Mouse (Mus musculus) intestine, embryonic 14.5 days (tissue): Measurements from ENCODE around the gene Preb. TPM values are rescaled to one million over a fixed set of nuclear protein-coding genes. Genes with fewer than 3 reads are reported as not detected.

ENCODE experiments used
- ATAC-seq: fragments of 200-750 bp; cut with Nextera tagmentation; replicated peaks from 2 replicates; pipeline ENCODE4 v1.8.0; 2017; ENCODE audit warnings: low read depth, moderate number of reproducible peaks, moderate TSS enrichment, moderate library complexity; ENCODE audit not compliant: low FRiP score, low TSS enrichment
- DNase-seq: peaks from one replicate; pipeline ENCODE4 v3.0.0-alpha.2; 2018; ENCODE audit warnings: low spot score
- H3K27ac ChIP-seq: fragments of 300-500 bp; sonication (generic); 2 replicates; pipeline ENCODE4 v1.5.1; 2014; ENCODE audit warnings: low read depth, mild to moderate bottlenecking, control low read depth
- H3K27me3 ChIP-seq: fragments of 300-500 bp; sonication (generic); replicated peaks from 2 replicates; pipeline ENCODE4 v1.6.1; 2014; ENCODE audit warnings: low read length, control low read depth; ENCODE audit not compliant: control insufficient read depth, insufficient read depth
- H3K36me3 ChIP-seq: fragments of 300-500 bp; sonication (generic); 2 replicates; pipeline ENCODE4 v1.6.1; 2014; ENCODE audit warnings: low read length, control low read depth; ENCODE audit not compliant: control insufficient read depth, insufficient read depth
- H3K4me1 ChIP-seq: fragments of 300-500 bp; sonication (generic); replicated peaks from 2 replicates; pipeline ENCODE4 v1.6.1; 2014; ENCODE audit warnings: low read length, control low read depth, mixed read lengths; ENCODE audit not compliant: control insufficient read depth, insufficient read depth
- H3K4me2 ChIP-seq: fragments of 300-500 bp; sonication (generic); 2 replicates; pipeline ENCODE4 v1.6.1; 2014; ENCODE audit warnings: low read length
- H3K4me3 ChIP-seq: fragments of 300-500 bp; sonication (generic); 2 replicates; pipeline ENCODE4 v1.5.1; 2014; ENCODE audit warnings: low read depth, low read length, control low read depth, mixed read lengths
- H3K9ac ChIP-seq: fragments of 300-500 bp; sonication (generic); 2 replicates; pipeline ENCODE4 v1.6.1; 2014; ENCODE audit warnings: mild to moderate bottlenecking, low read length
- H3K9me3 ChIP-seq: fragments of 300-500 bp; sonication (generic); 2 replicates; pipeline ENCODE4 v1.6.1; 2016; ENCODE audit warnings: low read length, control low read depth; ENCODE audit not compliant: control insufficient read depth
- WGBS: fragments of 180-500 bp; shearing (Covaris S2); extraction: QIAGEN DNeasy Blood & Tissue Kit; methylation state at CpG from one replicate; pipeline ENCODE4 v1.1.7; 2014; 5-methylcytosine and 5-hydroxymethylcytosine counted together
- polyA plus RNA-seq: library from polyadenylated mRNA; unstranded; fragments of >200 nt; fragmentation: Nextera tagmentation; extraction: Ambion mirVana; gene quantifications from 2 replicates; pipeline ENCODE4 v1.2.1, GENCODE M21; 2014

Gene Preb
- polyA plus RNA-seq, 1 experiment from 2014 or later = 110 TPM

GRCm38 (mm10) chr5:30992980-30993676 is 33.0 kb upstream of the Preb start:
- Histone ChIP-seq H3K4me3 (no peak overlapping the region), H3K36me3 (no peaks in the 10 kb centered on the region), H3K9me3 (no peaks in the 10 kb centered on the region), H3K27me3 (no peaks in the 10 kb centered on the region), H3K9ac (no peak overlapping the region), H3K27ac (no peak overlapping the region), H3K4me2 (no peak overlapping the region), H3K4me1 (no peaks in the 10 kb centered on the region)
- ATAC-seq (no peak), DNase-seq (no peak)
- WGBS = 81% methylated on average over 5 of the region's 5 CpGs

GRCm38 (mm10) chr5:30982357-30982756 is 22.2 kb upstream of the Preb start:
- Histone ChIP-seq H3K9ac (no peak overlapping the region), H3K4me1 (no peaks in the 10 kb centered on the region), H3K36me3 (no peaks in the 10 kb centered on the region), H3K4me3 (no peak overlapping the region), H3K9me3 (no peaks in the 10 kb centered on the region), H3K4me2 (no peak overlapping the region), H3K27ac (no peak overlapping the region), H3K27me3 (no peaks in the 10 kb centered on the region)
- DNase-seq = no peak
- ATAC-seq = no peak
- 23% methylated on average over 2 of the region's 2 CpGs for WGBS

- DNase-seq (no peak), ATAC-seq (no peak)
- Histone ChIP-seq H3K9ac (no peak overlapping the region), H3K36me3 (no peaks in the 10 kb centered on the region), H3K27me3 (no peaks in the 10 kb centered on the region), H3K27ac (no peak overlapping the region), H3K4me2 (no peak overlapping the region), H3K4me3 (no peak overlapping the region), H3K9me3 (no peaks in the 10 kb centered on the region), H3K4me1 (peaks cover 5% of the 10 kb centered on the region; the same call in 1 of the 2 replicates)
- 63% methylated on average over 9 of the region's 9 CpGs for WGBS
Measured at GRCm38 (mm10) chr5:30974870-30975656, 14.9 kb upstream of the Preb start.

GRCm38 (mm10) chr5:30969440-30969839 is 9.3 kb upstream of the Preb start:
- H3K4me2 ChIP-seq = no peak overlapping the region
- no peaks in the 10 kb centered on the region for H3K9me3 ChIP-seq
- ATAC-seq = no peak

GRCm38 (mm10) chr5:30968416-30968815 is 8.3 kb upstream of the Preb start, which contains the start of gene Tcf23:
TSS of gene Tcf23 (plus strand) at chr5:30968662.
- Histone ChIP-seq H3K27ac (no peak within 1 kb of the TSS), H3K4me2 (no peak within 1 kb of the TSS), H3K27me3 (no peaks in the 10 kb centered on the region), H3K9me3 (no peaks in the 10 kb centered on the region), H3K4me1 (no peaks in the 10 kb centered on the region), H3K4me3 (no peak within 1 kb of the TSS), H3K9ac (no peak within 1 kb of the TSS), H3K36me3 (no peaks in the 10 kb centered on the region)
- DNase-seq (no peak), ATAC-seq (no peak)
- WGBS = 66% methylated on average over 8 of the region's 8 CpGs

More at GRCm38 (mm10) chr5:30969440-30969839, 9.3 kb upstream of the Preb start:
- no peaks in the 10 kb centered on the region for H3K4me1 ChIP-seq
- H3K9ac ChIP-seq = no peak overlapping the region
- no peaks in the 10 kb centered on the region for H3K36me3 ChIP-seq
- no peak for DNase-seq
- no peaks in the 10 kb centered on the region for H3K27me3 ChIP-seq
- WGBS = 76% methylated on average over 2 of the region's 2 CpGs
- no peak overlapping the region for H3K27ac ChIP-seq
- H3K4me3 ChIP-seq = no peak overlapping the region

- DNase-seq (no peak), ATAC-seq (no peak)
- no peak overlapping the region for H3K4me2 ChIP-seq
- H3K9me3 ChIP-seq = no peaks in the 10 kb centered on the region
- no peak overlapping the region for H3K9ac ChIP-seq
- no peak overlapping the region for H3K27ac ChIP-seq
- no peak overlapping the region for H3K4me3 ChIP-seq
- H3K4me1 ChIP-seq = no peaks in the 10 kb centered on the region
- 88% methylated on average over 4 of the region's 4 CpGs for WGBS
- no peaks in the 10 kb centered on the region for H3K27me3 ChIP-seq
- no peaks in the 10 kb centered on the region for H3K36me3 ChIP-seq
Measured at GRCm38 (mm10) chr5:30966189-30966588, 6.0 kb upstream of the Preb start.

DNA sequence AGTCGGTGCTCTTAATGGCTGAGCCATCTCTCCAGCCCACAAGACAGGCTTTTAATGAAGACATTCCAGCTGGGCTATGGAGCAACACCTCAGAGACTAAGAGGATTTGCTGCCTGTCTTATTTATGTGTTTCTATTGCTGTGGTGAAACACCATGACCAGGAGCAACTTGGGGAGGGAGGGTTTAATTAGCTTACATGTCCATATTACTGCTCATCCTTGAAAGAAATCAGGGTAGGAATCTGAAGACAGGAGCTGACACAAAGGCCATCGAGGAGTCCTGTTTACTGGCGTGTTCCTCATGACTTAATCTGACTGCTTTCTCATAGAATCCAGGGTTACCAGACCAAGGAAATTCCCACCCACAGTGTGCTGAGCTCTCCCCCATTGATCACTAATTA is 3.8 kb upstream of the Preb start:
- Histone ChIP-seq H3K9me3 (no peaks in the 10 kb centered on the region), H3K4me1 (peaks cover 4% of the 10 kb centered on the region; the same call in 1 of the 2 replicates), H3K9ac (no peak overlapping the region), H3K4me3 (no peak overlapping the region), H3K27ac (no peak overlapping the region), H3K4me2 (no peak overlapping the region), H3K36me3 (no peaks in the 10 kb centered on the region), H3K27me3 (no peaks in the 10 kb centered on the region)
- WGBS = 86% methylated on average over 3 of the region's 3 CpGs
- DNase-seq (no peak), ATAC-seq (no peak)

DNA sequence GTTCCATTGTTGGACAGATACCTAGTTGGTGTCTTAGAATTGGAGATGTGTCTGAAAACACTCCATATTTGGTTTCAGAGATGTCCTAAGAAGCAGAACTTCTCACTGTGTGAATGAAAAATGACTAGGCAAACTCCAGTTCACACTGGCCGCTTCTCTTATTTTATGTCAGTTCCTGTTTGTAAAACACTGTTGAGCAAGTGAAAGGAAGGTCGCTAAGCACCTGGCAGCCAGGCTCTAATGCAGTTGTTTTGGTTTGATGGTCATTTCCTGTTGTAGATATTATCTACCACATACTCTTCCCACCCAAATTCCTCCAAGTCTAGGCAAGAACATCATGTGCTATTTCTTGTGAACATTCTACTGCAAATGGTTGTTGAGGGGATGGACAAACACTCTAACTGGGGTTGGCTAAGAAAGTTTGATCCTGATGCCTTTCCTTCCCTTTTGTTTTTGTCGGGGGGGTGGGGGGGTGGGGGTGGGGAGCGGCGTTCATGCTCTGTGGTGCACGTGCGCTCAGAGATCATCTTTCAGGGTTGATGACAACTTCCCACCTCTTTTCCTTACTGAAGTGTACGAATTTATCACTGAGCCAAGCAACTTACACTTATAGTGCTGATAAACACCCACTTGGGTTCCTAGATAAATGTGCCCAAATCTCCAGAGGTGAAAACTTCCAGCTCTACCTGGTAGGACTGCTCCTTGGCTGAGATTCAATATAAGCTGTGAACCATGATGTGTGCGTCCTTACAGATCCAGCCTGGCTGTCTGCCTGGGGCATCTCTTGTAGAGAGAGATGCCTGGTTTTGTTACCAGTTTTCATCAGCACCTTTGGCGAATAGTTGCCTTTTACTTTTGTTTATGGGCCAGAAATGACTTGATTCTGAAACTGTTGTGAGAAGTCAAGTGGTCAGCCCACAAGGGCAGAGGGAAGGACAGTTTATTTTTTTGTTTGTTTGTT is 1.7 kb upstream of the Preb start:
- H3K4me1 ChIP-seq = peaks cover 17% of the 10 kb centered on the region
- H3K27ac ChIP-seq = no peak overlapping the region

More for the DNA sequence above, 1.7 kb upstream of the Preb start:
- Histone ChIP-seq H3K4me3 (no peak overlapping the region), H3K4me2 (no peak overlapping the region), H3K36me3 (peaks cover 10% of the 10 kb centered on the region), H3K9ac (no peak overlapping the region), H3K27me3 (no peaks in the 10 kb centered on the region), H3K9me3 (no peaks in the 10 kb centered on the region)
- DNase-seq (no peak), ATAC-seq (no peak)
- whole genome bisulfite sequencing = 71% methylated on average over 10 of the region's 10 CpGs
